Mouse (Mus musculus) lung, adult 18-20 months (tissue): ENCODE measurements around the gene Tcf20.

ENCODE experiments used
- DNase-seq, 2 experiments: peaks; one replicate each; pipeline ENCODE4 v3.0.0; 2022; ENCODE audit warnings: mixed read lengths in 2 of 2

The Tcf20 gene

DNA sequence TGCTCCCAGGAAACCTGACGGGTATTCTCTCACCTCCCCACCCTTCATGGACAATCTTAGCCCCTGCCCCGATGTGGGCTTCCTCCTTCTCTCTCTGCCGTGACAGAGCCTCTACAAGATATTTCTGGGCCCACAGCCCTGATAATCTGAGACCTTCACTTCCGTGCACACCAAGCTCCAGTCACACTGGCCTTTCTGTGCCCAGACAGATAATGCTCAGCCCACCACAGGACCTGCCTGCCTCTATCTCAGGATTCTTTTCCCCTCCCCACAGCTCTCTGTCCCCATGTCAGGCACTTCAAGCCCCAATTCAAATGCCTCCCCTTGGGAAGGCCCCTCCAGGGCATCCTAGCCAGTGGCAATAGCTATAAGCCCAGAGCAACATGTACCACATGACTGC lies 31.0 kb downstream of the Tcf20 start:
- no peak for DNase-seq

DNA sequence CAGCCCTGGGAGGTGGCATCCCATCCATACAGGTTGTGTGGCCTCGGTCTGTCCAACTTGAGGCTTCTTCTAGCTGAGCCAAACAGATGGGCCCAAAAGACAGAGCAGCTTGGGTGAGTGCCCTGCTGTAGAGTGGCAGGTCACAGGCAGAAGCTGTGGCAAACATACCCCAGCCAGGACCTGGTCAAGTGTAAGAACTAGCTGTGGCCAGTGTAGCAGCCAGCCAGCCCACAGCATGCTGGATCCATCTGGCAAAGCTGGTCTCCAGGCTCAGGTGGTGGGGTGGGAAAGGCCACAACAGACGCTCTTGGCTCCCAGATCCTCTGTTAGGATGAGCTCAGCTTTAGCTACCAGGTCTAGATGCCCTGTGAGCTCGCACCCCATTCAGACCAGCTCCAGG lies 31.4 kb downstream of the Tcf20 start:
- no peak for DNase-seq

DNA sequence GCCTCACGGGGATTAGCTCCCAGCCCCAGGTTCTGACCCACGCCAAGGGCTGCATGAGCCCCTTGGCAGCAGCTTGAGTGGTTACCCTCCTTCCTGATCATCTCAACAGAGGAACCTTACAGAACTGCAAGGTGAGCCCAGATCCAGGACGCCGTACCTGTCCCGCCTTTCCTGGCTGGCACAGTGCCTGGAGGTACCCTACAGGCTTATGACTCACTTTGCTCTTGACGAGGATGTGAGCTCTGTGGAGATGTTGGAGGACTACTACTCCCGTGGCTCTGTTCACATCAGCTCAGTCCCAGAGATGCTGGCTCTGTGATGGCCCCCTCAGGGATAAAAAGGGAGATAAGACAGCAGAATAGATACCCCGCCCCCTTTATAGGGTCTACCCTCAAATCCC lies 32.4 kb downstream of the Tcf20 start:
- DNase-seq = no peak

DNA sequence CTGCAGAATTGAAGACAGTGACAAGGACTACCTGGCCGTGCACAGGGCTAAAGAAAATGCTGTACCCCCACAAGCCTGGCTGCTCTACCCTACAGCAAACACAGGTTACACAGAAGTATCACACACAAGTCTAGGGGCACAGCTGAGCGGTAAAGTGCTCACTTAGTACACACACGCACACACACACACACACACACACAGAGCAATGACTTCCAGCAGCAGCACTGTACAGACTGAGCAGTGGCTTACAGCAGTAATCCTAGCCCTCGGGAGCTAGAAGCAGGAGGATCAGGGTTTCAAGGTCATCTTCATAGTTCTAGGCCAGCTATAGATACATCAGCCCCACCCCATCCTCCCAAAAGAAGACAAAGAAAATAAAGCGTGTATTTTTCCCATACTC lies 33.6 kb downstream of the Tcf20 start:
- no peak for DNase-seq

DNA sequence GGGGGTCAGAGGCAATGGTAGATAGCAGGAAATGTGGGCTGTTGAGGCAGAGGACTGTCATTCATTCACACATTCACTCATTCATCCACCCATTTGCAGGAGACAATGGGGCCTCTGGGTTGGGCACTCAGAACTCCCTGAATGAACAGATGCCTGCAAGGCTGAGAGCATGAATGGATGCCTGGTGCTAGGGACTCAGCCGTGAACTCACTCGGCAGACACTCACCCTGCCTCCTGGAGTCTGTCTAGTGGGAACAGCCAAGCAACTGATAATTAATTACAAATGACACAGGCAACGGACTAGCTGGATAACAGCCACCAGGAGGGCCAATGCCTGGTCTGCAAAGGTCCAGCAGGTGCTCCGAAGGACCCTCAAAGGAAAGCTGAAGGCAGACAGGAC lies 34.6 kb downstream of the Tcf20 start:
- DNase-seq = no peak

DNA sequence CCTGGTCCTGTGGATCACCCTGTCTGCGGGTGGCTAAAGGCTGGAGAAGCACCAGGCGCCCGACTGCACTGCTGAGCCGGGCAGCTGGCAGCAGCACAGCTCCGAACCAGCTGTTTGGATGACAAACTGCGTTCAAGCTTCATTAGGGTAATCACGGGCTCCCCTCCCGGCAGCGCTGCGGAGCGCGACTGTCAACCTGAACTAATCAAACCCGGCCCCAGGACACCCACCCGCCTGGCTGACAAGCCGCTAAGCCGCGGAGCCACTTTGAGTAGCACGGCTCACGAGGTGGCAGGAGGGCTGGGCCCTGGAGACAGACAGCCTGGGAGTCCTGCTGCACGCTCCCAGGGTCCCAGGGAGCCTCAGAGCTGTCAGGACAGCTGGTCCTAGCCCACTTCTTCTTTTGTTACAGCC lies 35.4 kb downstream of the Tcf20 start:
- DNase-seq = no peak

DNA sequence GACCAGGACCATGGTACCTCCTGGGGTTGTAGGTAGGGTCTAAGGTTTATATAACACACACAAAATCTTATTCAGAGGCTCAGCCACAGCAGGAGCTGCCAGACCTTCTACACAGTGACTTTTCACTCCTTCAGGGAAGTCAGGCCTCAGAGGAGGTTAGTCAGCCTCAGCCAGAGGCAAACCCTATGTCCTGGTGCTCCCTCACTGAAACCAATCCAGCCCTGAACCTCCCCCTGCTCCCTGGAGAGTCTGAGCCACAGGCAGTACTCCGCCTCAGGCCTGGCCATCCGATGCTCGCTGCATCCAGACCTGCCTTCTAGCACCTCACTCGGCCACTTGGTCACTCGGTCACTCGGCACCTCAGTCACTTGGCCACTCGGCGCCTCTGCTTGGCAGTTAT lies 37.4 kb downstream of the Tcf20 start:
- DNase-seq = no peak

DNA sequence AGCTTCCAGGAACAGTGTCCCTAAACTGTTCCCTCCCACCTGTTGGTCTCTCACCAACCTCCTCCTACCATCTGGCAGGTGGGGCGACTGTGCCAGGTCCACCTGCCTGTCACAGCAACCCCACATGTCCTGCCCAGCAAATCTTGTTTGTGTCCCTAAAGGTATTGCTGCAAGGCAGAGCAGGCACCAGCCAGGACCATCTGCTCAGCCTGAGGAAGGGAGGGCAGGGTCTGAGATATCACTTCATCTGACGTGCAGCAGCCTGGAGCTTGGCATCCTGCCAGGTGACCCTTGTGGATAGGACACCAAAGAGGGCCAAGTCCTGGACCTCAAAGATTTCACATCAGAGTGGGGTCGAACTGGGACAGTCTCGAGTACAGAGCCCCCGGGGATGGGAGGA lies 40.2 kb downstream of the Tcf20 start:
- no peak for DNase-seq

DNA sequence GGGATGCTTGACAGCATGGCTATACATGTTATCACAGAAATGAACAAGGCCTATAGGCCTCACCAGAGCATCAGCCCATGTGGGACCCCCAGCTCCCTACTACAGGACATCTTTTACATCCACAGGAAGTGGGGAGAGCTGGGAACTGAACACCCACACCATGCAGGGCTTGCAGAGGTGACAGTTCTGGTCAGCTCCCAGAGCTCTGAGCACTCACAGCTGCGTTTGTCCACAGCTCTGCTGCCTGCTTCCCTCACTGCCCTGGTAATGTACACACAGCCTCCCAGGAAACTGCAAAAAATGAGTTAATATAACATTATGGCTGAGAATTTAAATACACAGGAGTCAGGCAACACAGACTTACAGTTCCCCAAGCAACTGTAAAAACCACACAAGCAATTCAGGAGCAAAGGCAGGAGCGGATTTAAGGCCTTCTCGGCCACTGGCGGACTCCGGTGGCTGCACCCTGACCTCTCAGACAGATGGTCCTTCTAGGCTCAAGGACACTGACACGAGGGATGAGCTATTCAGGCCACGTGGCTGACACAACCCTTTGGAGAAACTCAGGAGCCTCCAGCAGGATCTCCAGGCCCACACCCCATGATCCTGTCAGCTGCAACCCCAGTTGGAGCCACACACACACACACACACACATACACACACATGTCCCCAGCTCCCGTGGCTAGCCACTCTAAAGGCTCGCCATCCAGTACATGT lies 43.0 kb downstream of the Tcf20 start:
- no peak for DNase-seq

DNA sequence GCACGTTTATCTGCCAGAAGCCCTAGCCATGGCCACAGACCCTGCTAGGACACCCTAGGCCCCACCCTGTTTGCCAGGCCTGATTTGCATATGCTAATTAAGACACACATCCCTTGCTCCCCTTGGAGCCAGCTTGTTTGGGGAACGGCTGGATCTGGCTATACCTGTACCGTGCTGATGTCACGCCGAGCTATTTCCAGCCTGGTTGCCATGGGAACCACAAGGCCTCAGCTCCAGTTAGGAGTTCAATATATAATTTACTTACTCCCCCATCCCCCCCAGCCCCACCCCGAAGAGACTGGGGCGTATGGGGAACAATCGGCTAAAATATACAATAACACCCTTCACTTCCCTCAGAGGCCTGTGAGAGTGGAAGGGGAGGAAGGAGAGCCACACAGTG lies 45.9 kb downstream of the Tcf20 start:
- DNase-seq = no peak

DNA sequence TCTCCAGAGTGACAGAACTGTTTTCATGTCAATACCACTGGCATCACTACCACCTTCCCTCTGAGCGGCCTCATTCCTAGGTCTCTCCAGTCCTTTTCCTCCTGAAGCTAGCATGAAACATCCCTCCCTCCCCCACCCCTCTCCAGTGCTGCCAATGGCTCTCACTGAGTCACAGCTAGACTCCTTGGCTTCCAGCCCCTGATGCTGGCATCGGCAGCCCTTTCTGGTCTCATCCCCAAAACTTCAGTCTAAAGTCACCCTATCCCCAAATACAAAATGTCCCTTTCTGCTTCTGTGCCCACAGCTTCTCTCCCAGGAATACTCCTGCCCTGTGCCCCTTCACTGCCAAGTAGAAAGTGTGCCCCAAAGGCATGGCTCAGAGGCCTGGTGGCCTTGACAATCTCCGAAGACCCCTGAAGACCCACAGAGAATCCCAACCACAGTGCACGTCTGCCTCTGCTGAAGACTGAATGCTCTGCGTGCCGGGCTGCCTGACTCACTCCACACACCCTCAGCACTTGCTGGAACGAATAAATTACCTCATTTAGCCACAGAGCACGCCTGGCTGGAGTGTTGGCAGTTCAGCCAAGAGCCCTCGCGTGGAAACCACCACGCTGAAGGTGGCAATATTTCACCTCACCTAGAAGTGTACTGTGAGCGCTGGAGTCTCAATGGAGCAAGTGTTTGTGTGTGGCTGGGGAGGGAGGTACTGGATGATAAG lies 47.0 kb downstream of the Tcf20 start:
- no peak for DNase-seq

DNA sequence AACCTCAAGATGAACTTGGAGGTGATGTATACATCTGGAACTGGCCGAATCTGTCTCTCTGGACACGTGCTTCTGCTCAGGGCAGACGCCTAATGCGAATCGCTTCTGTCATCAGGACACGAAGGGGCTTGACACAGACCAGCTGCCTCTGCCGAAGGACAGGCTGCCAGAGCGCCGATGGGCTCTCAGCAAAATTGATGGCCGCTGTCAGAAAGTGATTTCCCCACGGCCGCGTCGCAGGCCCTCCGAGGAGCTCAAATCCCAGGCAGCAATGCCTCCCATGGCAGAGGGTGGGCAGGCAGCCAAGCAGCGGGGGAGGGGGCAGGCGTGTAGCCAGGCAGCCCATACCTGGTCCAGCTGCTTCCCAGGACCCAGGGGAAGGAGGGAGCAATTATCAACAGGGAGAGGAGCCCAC lies 49.5 kb downstream of the Tcf20 start:
- DNase-seq = peak; percentile 25 to 34

DNA sequence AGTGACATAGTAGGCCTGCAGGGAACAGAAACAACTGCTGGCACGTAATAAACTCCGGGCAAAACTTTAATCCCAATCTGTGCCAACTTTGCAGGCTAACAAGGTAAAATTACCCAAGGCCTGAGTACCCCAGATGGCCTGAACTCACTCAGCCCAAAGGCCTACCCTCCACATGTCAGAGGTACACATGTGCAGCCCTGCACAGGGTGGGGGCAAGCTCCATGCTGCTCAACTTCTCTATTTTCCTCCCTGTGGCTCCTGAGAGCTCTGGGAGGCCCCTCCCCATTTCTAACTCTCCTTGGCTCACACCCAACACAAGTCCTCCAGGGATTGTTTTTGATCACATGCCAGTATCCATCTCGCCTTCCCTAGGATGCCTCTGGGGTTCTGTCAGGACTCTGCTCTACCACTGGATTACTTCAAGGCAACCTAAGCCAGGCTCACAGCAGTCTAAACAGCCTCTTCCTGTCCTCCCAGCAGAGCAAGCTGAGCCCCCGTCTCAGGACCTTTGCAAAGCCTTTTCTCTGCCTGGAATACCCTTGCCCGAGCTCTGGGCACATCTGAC lies 50.2 kb downstream of the Tcf20 start:
- no peak for DNase-seq

DNA sequence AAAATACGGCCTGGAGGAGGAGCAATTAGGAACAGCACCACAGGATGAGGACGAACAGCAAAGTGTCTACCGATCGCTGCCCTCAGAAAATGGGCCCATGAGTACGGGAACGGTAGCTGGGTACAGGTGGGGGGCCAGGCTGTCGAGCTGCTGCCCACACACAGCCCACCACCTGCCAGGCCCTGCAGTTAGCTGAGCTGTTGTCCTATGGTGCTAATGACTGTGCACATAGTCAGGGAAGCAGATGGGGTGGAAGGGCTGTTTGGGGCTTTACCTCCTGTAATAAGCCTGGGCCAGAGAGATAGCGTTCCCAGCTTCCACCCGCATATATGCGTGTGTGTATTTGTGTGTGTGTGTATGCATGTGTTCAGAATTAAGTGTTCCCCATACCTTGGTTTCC lies 52.7 kb downstream of the Tcf20 start:
- no peak for DNase-seq

DNA sequence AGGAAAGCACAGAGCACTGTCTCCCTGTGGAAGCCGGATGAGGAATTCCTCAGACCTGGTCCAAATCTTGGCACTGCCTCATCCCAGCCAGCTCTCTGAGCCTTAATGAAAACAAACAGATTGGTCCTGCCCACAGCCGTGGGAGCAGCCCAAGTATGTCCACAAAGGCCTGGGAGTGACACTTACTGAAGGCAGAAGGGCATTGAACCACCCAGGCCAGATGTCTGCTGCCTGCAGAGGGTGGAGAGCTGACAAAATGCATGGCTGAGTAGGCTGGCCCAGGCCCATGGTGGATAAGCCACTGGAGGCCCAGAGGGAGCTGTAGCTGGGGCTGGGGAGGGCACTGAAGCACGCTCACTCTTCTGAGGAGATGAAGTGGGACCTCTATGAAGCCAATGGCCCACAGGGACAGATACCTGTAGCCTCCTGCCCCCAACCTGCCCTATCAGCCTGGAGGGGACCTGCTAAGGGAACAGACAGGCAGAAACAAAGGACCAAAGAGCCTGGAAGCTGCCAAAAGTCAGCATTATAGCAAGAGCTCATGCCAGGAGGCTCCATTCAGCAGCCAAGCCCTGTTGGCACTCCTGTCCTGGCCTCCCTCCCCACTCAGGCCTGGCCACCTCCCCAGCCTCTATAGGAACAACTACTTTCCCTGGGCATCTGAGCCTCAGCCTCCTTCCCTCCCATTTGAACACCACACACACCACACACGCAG lies 54.6 kb downstream of the Tcf20 start:
- DNase-seq = no peak

DNA sequence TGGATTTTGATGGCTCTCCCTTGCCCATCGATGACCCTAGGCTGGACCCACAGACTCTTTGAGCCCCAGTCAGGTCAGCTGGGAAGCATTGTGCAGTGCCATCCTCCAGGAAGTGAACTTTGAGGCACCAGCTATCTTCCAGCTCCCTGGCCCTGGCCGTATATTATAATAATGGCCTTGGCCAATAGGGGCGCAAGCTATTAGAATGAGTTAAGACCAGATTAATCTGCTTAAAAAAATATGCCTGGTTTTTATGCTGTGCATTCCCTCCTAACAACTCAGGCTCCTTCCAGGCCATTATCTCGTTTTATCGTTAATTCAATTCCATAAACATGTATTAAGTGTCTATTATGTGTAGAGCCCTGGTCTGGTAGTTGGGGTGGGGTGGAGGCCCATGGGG lies 56.2 kb downstream of the Tcf20 start:
- DNase-seq = no peak

DNA sequence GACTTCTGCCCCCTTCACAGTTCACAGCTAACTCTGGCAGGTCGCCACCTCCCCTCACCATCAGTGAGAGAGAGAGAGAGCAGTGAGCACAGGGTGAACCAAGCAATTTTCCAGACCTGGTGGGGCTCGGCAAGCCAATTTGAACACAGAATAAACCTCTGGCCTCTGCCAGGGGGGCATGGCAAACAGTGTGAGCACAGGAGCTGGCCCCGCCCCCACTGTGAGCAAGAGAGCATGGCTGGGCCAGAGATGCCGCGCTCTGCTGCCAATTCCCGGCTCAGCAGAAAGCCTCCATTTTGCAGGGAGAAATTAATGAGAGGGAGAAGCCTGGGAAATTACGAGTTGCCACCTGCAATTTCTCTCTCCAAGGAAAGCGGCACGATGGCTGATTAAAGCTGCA lies 58.1 kb downstream of the Tcf20 start:
- DNase-seq = no peak

DNA sequence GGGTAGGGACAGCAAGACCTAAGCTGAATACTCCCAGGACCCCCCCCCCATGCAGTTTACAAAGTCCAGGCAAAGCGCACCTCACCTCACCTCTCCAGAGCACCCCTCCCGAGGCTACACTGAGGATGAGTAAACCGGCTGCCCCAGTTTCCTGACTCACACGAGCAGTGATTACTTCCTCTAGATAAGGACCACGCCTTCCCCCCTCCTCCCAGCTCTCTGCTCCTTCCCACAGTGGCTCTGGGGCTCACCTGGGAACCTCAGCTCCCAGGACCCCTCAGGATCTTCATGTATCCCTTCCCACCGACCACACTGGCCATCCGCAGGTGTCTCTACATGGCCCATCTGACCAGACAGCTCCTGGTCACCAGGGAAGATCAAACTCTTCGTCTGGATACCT lies 58.8 kb downstream of the Tcf20 start:
- no peak for DNase-seq

DNA sequence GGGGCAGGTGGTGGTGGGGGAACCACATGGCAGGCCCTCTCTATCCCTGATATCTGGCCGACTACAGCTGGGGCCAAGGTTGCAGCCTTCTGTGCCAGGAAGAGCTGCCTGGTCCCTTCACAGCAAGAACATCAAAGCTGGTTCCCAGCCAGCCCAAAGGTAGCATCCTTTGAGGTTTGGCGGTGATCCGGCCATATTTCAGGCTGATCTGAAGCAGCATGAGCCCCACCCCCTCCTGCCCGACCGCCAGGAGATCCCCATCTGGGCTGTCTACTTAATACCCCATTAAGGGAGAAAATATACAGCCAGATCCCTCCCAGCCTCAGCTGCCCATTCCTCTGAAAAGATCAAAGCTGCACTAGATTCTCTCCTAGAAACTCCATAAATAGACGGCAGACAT lies 59.6 kb downstream of the Tcf20 start:
- no peak for DNase-seq

DNA sequence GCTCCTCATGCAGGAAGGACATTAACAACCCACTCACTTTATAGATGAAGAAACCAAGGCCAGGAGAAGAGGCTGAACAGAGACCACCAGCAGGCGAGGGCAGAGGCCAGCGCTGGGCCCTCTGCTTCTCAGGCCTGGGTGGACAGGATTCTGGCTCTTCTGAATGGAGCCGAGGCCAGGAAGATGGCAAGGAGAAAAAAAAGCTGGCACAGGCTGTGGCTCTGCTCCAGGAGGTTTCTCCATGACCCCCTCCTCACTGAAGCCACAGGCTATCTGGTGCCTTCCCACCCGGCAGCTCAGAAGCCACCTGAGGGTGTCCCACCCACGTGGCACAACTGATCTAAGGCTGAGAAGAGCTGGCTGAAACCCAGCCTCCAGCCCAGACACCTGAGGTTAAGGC lies 60.6 kb downstream of the Tcf20 start:
- no peak for DNase-seq

DNA sequence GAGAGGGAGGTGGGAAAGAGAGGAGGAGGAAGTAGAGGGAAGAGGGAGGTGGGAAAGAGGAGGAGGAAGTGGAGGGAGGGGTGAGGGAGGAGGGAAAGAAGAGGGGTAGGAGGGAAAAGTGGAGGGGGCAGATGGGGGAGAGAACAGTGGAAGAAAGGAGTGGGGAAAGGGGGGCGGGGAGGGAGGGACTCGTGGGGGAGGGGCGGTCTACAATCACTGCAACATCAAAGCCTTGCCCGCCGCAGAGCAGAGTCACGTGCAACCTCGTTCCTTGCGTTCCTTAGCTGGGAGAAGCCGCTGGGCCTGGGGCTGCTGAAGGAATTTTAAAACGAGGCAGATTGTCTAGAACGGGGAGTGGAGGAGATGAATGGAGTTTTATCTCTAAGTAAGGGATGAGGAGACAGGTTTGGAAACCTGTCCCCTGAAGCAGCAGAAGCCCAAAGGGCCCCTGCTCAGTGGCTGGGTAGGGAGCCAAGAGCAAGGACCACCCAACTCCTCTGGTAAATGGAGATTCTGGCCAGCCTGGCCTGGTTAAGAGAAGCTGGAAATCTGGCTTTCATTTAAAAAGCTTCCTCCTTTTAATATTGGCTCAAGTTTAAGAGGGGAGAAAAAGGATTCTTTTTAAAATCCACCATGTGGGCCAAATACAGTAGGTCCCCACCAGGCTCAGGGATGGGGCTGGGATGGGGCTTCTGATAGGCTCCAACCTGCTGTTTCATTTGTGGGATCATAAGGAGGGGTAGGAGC lies 62.8 kb downstream of the Tcf20 start:
- no peak for DNase-seq

DNA sequence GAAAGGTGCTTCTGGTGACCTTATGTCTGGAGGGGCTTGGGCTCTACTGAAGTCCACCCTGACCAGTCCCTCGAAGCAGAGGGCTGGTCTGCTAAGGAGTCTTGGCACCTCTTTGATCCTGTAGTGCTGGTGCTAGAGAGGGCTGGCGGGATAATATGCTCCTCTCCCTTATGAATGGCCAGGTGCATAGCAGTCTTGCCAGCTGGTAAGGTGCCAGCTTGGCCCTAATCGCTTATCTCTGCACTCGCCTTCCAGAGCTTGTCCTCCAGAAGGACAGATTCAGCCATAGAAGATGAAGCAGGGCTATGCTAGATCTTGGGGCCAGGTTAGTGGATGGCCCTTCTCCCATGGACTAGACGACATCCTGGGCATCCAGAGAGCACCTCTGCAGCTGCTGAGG lies 64.1 kb downstream of the Tcf20 start:
- DNase-seq = no peak

DNA sequence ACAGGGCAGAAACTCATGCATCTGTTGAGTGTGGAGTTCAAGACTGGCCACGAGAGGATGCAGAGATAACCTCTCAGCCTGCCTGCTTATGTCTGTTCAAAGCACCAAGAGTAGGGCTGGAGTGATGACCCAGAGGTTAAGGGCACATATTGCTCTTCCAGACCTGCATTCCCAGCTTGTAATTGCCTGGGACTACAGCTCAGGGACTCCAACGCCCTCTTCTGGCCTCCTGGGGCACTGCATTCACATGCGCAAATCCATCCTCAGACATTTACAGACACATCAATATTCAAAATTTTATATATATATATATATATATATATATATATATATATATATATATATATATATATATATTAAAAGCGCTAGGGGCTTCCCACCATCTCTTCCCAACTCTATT lies 64.9 kb downstream of the Tcf20 start:
- DNase-seq = no peak
